Mouse (Mus musculus): Measurements from ENCODE around the gene Itprip.

GRCm38 (mm10) chr19:47857957-47858942 lies 60.8 kb downstream of the Itprip start:
- TF ChIP-seq CTCF (IDR thresholded peaks at IDR 0.05; ENCODE audit: control insufficient read depth, insufficient read depth, low read length) (no peak), POLR2A (IDR thresholded peaks at IDR 0.05; ENCODE audit: borderline replicate concordance, control insufficient read depth, low read depth, low read length) (no peak)
